Mouse (Mus musculus): ENCODE data around the gene Tomm20l.

GRCm38 (mm10) chr12:71111331-71111730 is at the start of gene Tomm20l:
- TF ChIP-seq POLR2A (IDR thresholded peaks at IDR 0.05; ENCODE audit: borderline replicate concordance, extremely low read depth, insufficient read depth, insufficient read length, poor library complexity, severe bottlenecking) (no peak), CTCF (IDR thresholded peaks at IDR 0.05; ENCODE audit: borderline replicate concordance, extremely low read depth, insufficient read depth, insufficient read length) (peak; percentile 44; the same call in 1 of the 2 replicates)

Data from brain, embryonic 14.5 days (tissue).